Mouse (Mus musculus): Measurements from ENCODE around the gene Pgap2.

Pgap2 gene

DNA sequence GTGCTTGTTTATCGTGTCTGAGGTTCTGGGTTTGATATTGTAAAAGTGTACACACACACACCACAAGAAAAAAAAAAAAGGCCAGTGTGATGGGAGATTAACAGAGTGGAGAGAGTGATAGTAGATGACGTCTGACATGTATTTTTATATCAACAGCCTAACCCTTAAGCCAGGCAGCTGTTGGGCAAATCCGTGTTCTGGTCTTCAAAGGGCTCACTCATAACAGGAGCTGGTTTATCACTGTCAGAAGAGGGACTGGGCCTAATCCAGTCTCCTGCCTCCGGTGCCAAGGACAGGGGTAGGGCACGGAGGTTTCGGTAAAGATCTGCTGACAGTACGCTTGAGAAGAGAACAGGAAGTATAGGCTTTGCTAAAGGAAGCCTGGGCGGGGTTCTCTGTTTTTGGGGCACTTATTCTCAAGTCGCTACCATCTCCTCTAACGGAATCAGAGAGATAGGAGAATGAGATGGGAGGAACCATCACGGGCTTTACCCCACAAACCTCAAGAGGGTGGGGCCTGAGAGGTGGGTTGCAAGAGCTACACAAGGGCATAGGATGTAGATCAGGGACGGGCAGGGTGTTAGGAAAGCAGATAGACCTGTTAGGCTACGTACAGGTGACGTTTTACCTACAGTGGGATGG lies 56.5 kb downstream of the Pgap2 start:
- peak in 1 of 2 experiments; percentile 34 for DNase-seq (ENCODE audit: low spot score in 2 of 2)

DNA sequence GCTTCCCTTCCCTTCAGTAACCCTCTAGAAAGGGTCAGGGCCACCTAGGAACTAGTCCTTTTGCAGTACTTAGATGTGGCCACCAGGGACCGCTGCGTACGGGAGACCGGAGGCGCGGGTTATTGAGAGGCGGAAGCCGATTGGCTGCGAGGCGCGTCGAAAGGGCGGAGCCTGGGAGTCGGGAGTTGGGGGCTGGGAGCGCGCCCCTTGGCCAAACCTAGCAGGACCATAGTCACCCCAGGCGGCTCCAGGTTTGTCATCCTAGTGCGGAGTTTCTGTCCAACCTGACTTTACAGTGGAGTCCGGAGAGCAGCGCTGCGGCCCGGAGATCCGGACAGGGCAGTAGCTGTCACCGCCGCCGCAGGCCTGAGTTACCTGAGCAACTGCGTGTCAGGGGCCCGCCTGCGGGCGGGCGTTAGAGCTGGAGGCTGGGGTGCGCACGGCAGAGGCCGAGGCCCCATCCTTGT lies 57.1 kb downstream of the Pgap2 start:
- peak; percentile 91 to 93 for DNase-seq (ENCODE audit: low spot score in 2 of 2)

DNA sequence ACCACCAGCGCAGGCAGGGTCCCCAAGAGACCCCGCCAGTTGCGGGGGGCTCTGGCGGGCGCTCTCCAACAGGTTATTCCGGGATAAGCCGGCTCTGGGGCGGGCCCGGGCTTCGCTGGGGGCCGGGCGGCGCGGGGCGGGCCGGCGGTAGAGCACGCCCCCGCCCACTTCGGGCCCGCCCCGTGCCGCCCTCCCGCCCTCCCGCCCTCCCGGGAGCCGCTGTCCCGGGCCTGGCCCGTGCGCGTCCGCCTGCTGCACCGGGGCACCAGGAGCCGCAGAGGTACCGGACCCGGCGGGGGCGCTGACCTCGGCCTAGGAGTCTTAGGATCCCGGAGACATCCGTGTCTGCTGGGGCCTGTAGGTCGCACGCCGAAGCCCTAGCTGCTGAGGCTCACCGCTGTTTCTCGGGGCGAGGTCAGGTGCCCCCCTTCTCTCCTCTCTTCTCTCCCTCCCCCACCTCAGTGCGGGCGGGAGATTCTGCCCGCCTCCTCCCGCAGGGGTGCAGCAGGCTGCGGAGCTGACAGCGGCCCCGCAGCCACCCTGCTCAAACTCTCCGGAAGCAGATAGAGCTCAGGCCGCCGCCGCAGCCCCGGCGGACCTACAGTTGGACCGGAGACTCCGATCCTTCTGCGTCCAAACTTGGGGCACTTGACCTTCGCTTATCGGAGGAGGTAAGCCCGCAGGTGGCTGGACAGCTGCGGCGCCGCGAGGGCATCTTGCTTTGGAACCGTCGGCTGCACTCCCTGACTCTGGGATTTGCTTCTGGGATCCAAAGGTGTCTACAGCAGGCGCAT lies 57.8 kb downstream of the Pgap2 start, which contains the start of gene Stim1:
Stim1 (plus strand) TSS at position 206 of the 794 bp plus-strand sequence.
- DNase-seq (ENCODE audit: low spot score in 2 of 2), result peak in 1 of 2 experiments; percentile 66

DNA sequence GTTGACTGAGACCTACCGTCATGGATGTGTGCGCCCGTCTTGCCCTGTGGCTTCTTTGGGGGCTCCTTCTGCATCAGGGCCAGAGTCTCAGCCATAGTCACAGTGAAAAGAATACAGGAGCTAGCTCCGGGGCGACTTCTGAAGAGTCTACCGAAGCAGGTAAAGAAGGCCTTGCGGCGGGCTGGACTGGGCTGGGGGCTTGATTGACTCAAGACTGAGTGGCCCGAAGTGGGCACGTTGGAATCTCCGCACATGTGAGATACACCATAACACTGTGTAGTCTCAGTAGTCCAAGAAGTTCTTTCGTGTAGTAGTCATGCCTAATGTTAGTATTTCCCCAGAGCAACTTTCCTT lies 58.4 kb downstream of the Pgap2 start:
- no peak for DNase-seq (ENCODE audit: low spot score in 2 of 2)

GRCm38 (mm10) chr7:102272422-102272948 lies 62.5 kb downstream of the Pgap2 start:
- no peak for DNase-seq (ENCODE audit: low spot score in 2 of 2)

GRCm38 (mm10) chr7:102281403-102281802 lies 71.4 kb downstream of the Pgap2 start:
- no peak for DNase-seq (ENCODE audit: low spot score in 2 of 2)

- no peak for DNase-seq (ENCODE audit: low spot score in 2 of 2)
Measured at GRCm38 (mm10) chr7:102282261-102282660, 72.3 kb downstream of the Pgap2 start.

All from urinary bladder, adult 18-20 months (tissue).